Mouse (Mus musculus): ENCODE data around the gene Zdhhc5. TPM values are rescaled to one million over a fixed set of nuclear protein-coding genes. Genes with fewer than 3 reads are reported as not detected.

The Zdhhc5 gene
- 25.5 and 40.4 TPM in 2 replicates for polyA plus RNA-seq (2012; ENCODE audit: insufficient read depth, insufficient read length, missing spikeins)

GRCm38 (mm10) chr2:84714811-84715561 is at the start of gene Zdhhc5:
Gene Zdhhc5 (minus strand): TSS chr2:84715180.
- Histone ChIP-seq H3K4me3 (ENCODE audit: insufficient read depth, low read depth, low read length) (peak within 1 kb of the TSS; percentile 84), H3K27ac (replicated peaks; ENCODE audit: low read depth, low read length) (peak within 1 kb of the TSS; percentile 95), H3K4me1 (ENCODE audit: control insufficient read depth, insufficient read depth, insufficient read length, low read length) (peaks cover 5% of the 10 kb centered on the region; the same call in 1 of the 2 replicates)

- Histone ChIP-seq H3K4me1 (ENCODE audit: control insufficient read depth, insufficient read depth, insufficient read length, low read length) (no peaks in the 10 kb centered on the region), H3K4me3 (ENCODE audit: insufficient read depth, low read depth, low read length) (no peak overlapping the region), H3K27ac (replicated peaks; ENCODE audit: low read depth, low read length) (no peak overlapping the region)
Measured at GRCm38 (mm10) chr2:84762818-84763217, 47.8 kb upstream of the Zdhhc5 start.

GRCm38 (mm10) chr2:84762295-84762694 is 47.3 kb upstream of the Zdhhc5 start:
- H3K27ac ChIP-seq (replicated peaks; ENCODE audit: low read depth, low read length), result peak overlapping the region; percentile 24
- H3K4me3 ChIP-seq (ENCODE audit: insufficient read depth, low read depth, low read length), result no peak overlapping the region
- H3K4me1 ChIP-seq (ENCODE audit: control insufficient read depth, insufficient read depth, insufficient read length, low read length), result no peaks in the 10 kb centered on the region

DNA sequence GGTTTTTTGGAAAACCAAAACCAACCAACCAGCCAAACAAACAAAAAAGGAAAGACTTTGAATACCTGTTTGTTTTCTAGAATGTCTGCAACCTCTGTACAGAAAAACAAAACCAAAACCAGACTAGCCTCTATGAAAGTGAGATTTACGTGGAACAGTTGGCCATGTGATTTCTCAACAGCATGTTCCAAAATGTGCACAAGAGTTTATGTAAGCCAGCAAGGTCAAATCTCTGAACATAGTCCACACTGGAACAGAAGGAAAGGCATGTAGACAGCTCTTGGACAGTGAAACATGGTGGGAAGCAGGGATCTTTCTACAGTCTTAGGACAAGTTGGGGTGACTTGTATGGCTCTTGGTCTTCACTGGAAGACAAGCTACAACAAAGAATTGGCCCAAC is 46.9 kb upstream of the Zdhhc5 start:
- Histone ChIP-seq H3K27ac (replicated peaks; ENCODE audit: low read depth, low read length) (peak overlapping the region; percentile 24), H3K4me3 (ENCODE audit: insufficient read depth, low read depth, low read length) (no peak overlapping the region), H3K4me1 (ENCODE audit: control insufficient read depth, insufficient read depth, insufficient read length, low read length) (no peaks in the 10 kb centered on the region)

DNA sequence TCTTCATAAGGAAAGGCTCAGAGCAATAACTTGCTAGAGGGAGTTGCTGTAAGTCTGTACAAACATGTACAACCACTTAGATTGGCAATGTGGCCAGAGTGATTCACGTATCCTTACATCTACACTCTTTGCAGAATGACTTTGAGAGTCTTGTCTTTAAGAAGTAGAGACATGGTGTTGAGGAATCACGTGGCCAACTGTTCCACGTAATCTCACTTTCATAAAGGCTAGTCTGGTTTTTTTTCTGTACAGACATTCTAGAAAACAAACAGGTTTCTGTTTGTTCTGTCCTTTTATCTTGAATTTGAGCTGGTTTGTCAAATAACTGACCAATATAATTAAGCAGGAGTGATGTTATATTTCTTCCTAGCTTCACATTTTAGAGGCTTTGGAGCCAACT is 46.3 kb upstream of the Zdhhc5 start:
- H3K27ac ChIP-seq (replicated peaks; ENCODE audit: low read depth, low read length), result no peak overlapping the region

GRCm38 (mm10) chr2:84760777-84761176 is 45.8 kb upstream of the Zdhhc5 start:
- Histone ChIP-seq H3K27ac (replicated peaks; ENCODE audit: low read depth, low read length) (no peak overlapping the region), H3K4me1 (ENCODE audit: control insufficient read depth, insufficient read depth, insufficient read length, low read length) (no peaks in the 10 kb centered on the region), H3K4me3 (ENCODE audit: insufficient read depth, low read depth, low read length) (no peak overlapping the region)

More for the DNA sequence above, 46.3 kb upstream of the Zdhhc5 start:
- Histone ChIP-seq H3K4me3 (ENCODE audit: insufficient read depth, low read depth, low read length) (no peak overlapping the region), H3K4me1 (ENCODE audit: control insufficient read depth, insufficient read depth, insufficient read length, low read length) (no peaks in the 10 kb centered on the region)

DNA sequence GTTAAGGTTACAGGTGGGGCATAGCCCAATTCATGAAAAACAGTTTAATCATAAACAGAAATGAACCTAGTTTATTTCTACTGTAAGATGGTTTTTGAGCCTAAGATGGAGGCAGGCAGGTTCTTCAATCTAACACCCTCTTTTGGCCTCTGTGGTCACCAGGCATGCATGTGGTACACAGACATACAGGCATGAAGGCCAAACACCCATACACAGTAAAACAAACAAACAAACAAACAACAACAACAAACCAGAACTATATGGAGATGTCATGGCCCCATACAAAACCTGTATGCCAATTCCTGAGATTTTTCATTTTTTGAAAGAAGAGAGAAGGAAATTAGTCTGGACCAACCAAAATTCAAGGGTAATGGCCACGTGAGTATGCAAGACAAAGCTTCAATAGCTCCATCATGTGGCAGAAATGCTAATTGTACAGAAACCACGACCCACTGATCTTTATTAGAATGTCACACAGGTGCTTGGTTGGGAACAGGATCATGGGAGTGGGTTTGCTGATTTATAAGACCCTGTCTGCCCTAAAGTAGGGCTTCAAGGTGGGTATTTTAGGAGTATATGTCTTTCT is 43.7 kb upstream of the Zdhhc5 start:
- no peak overlapping the region for H3K27ac ChIP-seq (replicated peaks; ENCODE audit: low read depth, low read length)
- H3K4me1 ChIP-seq (ENCODE audit: control insufficient read depth, insufficient read depth, insufficient read length, low read length), result no peaks in the 10 kb centered on the region
- H3K4me3 ChIP-seq (ENCODE audit: insufficient read depth, low read depth, low read length), result no peak overlapping the region

- Histone ChIP-seq H3K27ac (replicated peaks; ENCODE audit: low read depth, low read length) (no peak overlapping the region), H3K4me3 (ENCODE audit: insufficient read depth, low read depth, low read length) (no peak overlapping the region), H3K4me1 (ENCODE audit: control insufficient read depth, insufficient read depth, insufficient read length, low read length) (no peaks in the 10 kb centered on the region)
Measured at GRCm38 (mm10) chr2:84757026-84757682, 42.2 kb upstream of the Zdhhc5 start.

DNA sequence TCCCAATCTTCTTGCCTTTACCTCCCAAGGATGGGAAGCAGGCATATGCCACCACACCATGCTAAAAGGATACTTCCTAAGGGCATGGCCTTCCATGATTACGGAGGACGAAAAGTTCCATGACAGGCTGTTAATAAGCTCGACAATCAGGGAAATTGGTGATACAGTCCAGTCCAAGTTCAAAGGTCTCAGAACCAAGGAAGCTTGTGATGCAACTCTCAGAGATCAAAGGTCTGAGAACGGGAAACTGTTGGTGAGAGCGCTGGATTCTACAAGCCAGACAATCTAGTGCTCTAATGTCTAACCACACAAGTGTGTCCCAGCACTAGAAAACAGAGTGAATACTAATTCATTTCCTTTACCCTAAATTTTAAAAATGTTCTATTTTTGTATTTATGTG is 41.3 kb upstream of the Zdhhc5 start:
- Histone ChIP-seq H3K4me3 (ENCODE audit: insufficient read depth, low read depth, low read length) (no peak overlapping the region), H3K4me1 (ENCODE audit: control insufficient read depth, insufficient read depth, insufficient read length, low read length) (no peaks in the 10 kb centered on the region), H3K27ac (replicated peaks; ENCODE audit: low read depth, low read length) (no peak overlapping the region)

DNA sequence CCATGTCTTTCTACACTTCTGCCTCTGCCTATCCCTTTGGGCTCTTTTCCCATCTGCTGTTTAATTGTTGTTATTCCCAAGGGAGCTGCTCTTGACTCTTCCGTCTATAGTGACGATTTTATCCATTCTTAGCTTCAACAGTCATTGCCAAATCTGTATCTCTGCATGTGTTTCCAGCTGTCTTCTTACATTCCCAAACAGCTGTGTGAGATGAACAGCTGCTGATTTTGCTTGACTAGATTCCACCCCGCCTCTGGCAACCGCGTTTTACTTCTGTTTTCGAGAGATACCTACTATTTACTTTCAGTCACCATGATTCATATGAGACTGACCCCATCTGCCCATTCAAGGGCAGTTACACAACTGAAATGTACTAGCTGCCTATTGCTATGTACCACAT is 35.1 kb upstream of the Zdhhc5 start:
- H3K27ac ChIP-seq (replicated peaks; ENCODE audit: low read depth, low read length), result no peak overlapping the region
- H3K4me3 ChIP-seq (ENCODE audit: insufficient read depth, low read depth, low read length), result no peak overlapping the region
- no peaks in the 10 kb centered on the region for H3K4me1 ChIP-seq (ENCODE audit: control insufficient read depth, insufficient read depth, insufficient read length, low read length)

GRCm38 (mm10) chr2:84744126-84744525 is 29.1 kb upstream of the Zdhhc5 start:
- Histone ChIP-seq H3K27ac (replicated peaks; ENCODE audit: low read depth, low read length) (no peak overlapping the region), H3K4me1 (ENCODE audit: control insufficient read depth, insufficient read depth, insufficient read length, low read length) (peaks cover 14% of the 10 kb centered on the region), H3K4me3 (ENCODE audit: insufficient read depth, low read depth, low read length) (peak overlapping the region; percentile 71)

DNA sequence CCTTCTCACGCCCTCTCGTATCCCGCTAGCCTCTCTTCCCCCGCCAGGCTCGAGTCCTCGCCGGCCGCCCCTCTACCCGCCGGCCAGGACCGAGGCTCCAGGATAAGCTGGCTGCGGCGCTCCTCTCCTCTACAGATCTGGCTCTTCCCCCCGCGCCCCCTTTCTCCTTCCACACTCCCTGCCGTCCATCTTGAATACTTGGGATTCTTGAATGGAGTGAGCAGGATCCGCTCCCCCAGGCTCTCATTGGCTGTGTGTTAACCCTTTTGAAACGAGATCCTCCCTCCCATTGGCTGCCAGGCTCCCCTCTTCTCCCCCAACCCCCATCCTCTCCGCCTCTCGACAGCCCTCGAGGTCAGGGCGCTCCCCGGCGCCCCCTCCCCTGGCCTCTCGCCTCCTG is 28.6 kb upstream of the Zdhhc5 start, which contains the start of gene Gm19426:
Gene Gm19426, minus strand, starts transcription at position 95 of the 400 bp plus-strand sequence.
- Histone ChIP-seq H3K4me1 (ENCODE audit: control insufficient read depth, insufficient read depth, insufficient read length, low read length) (peaks cover 14% of the 10 kb centered on the region), H3K27ac (replicated peaks; ENCODE audit: low read depth, low read length) (0 out of 2 replicates have a peak within 1 kb of the TSS, but pooled peaks have one; percentile 17), H3K4me3 (ENCODE audit: insufficient read depth, low read depth, low read length) (peak within 1 kb of the TSS; percentile 71)

GRCm38 (mm10) chr2:84742451-84743283 is 27.7 kb upstream of the Zdhhc5 start:
- Histone ChIP-seq H3K4me1 (ENCODE audit: control insufficient read depth, insufficient read depth, insufficient read length, low read length) (peaks cover 14% of the 10 kb centered on the region), H3K4me3 (ENCODE audit: insufficient read depth, low read depth, low read length) (peak overlapping the region; percentile 71), H3K27ac (replicated peaks; ENCODE audit: low read depth, low read length) (no peak overlapping the region)

DNA sequence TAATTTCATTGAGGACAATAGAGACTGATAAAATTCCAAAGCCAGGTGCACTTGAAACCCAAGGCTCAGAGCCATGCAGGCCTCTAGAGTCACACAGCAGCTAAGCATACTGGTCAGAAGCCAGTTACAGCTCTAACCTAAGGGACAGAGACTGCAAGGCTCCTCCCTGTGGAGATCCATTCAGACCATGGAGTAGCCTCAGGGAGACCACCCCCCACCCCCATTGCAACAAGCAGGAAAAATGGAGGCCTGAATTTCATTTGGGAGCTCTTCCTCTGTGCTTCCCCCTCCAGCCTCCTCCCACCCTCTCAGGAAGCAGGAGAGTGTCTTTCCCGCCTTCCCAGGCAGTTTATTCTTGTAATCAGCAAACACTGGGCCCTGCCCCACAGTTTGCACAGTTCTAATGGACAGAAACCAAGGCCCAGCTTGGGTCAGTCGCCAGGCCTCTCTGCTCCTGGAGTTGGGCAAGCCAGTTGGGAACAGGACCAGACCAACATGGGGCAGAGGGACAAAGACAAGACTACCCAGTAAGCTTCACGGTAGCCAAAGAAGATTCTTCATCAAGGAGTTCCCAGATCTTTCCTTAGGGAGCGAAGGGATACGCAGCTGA is 27.0 kb upstream of the Zdhhc5 start:
- Histone ChIP-seq H3K4me1 (ENCODE audit: control insufficient read depth, insufficient read depth, insufficient read length, low read length) (peaks cover 14% of the 10 kb centered on the region), H3K27ac (replicated peaks; ENCODE audit: low read depth, low read length) (no peak overlapping the region), H3K4me3 (ENCODE audit: insufficient read depth, low read depth, low read length) (peak overlapping the region; percentile 71)

Data from brown adipose tissue, adult 24 weeks (tissue).